Mouse (Mus musculus): ENCODE data around the gene Gm2022. TPM values are rescaled to one million over a fixed set of nuclear protein-coding genes. Genes with fewer than 3 reads are reported as not detected.

Gene Gm2022
- not detected for total RNA-seq (2023)

GRCm38 (mm10) chr12:87895070-87895469 lies at the start of gene Gm2022:
Gene Gm2022, plus strand, starts transcription at chr12:87895370.

DNA sequence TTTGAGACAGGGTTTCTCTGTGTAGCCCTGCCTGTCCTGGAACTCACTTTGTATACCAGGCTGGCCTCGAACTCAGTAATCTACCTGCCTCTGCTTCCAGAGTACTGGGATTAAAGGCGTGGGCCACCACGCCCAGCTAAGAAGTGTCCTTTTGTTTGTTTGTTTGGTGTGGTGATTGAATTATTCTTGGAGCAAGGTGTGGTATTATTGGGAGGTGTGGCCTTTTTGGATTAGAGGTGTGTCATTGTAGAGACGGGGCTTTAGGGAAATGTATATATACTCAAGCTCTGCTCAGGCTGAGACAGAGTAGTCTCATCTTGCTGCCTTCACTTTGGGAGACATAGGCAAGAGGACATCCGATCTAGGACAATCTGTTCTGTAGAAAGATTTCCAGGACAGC lies 21.4 kb upstream of the Gm2022 start, which contains the start of gene Gm2016:
Gene Gm2016, plus strand, starts transcription at position 301 of the 400 bp plus-strand sequence.

DNA sequence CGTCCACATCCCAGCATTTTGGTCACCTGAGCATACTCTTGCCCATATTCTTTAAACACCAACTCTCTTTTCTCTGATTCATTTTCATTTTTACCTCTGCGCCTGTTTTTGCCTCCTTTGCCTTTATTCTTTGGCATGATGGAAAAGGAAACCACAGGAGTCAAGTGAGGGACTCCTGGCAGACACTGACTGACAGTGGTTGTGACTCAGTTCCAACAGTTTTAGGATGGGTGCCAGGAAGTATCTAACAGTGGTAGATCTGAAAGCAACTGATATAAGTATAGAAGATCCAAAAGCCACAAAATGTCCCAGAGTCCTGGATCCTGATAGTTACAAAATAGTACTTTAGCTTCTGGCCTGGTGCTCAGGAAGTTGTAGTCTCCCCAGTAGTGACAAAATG lies 24.6 kb downstream of the Gm2022 start, which contains the start of gene Gm2035:
Gene Gm2035, minus strand, starts transcription at position 137 of the 400 bp plus-strand sequence.

Other genes with a start within 250 kb of the Gm2022 start
- not detected for gene Gm21319, start 119.6 kb upstream of the Gm2022 start, total RNA-seq (2023)
- not detected for gene Gm21936, start 99.9 kb upstream of the Gm2022 start, total RNA-seq (2023)
- gene BB287469, start 78.8 kb upstream of the Gm2022 start, total RNA-seq (2023): not detected
- not detected for gene Gm2001, start 53.0 kb upstream of the Gm2022 start, total RNA-seq (2023)
- not detected for gene Gm2016, start 21.3 kb upstream of the Gm2022 start, total RNA-seq (2023)
- gene Gm2035, start 24.5 kb downstream of the Gm2022 start, total RNA-seq (2023): not detected
- not detected for gene Gm2042, start 58.7 kb downstream of the Gm2022 start, total RNA-seq (2023)
- gene Gm2075, start 116.5 kb downstream of the Gm2022 start, total RNA-seq (2023): not detected
- not detected for gene Gm6803, start 123.4 kb downstream of the Gm2022 start, total RNA-seq (2023)
- gene Gm2056, start 131.6 kb downstream of the Gm2022 start, total RNA-seq (2023): not detected
- gene Gm16368, start 188.3 kb downstream of the Gm2022 start, total RNA-seq (2023): not detected

Data from neutrophil, adult 59 days (primary cell).